Mouse (Mus musculus) liver, adult (tissue): Measurements from ENCODE around the gene Matn3.

Source experiments
- GATA4 ChIP-seq: IDR thresholded peaks from 2 replicates; pipeline ENCODE4 v1.6.1; 2014; ENCODE audit warnings: mild to moderate bottlenecking, low read length; ENCODE audit not compliant: insufficient replicate concordance

The Matn3 gene

GRCm38 (mm10) chr12:8947714-8948464, at the start of gene Matn3:
Matn3 (plus strand) TSS chr12:8947929.
- no peak for TF ChIP-seq GATA4

GRCm38 (mm10) chr12:8898879-8899785, 48.6 kb upstream of the Matn3 start:
- TF ChIP-seq GATA4 = no peak

- TF ChIP-seq GATA4 = no peak
These were observed 47.5 kb upstream of the Matn3 start for GRCm38 (mm10) chr12:8900107-8900698.

GRCm38 (mm10) chr12:8900919-8901663, 46.6 kb upstream of the Matn3 start:
- no peak for TF ChIP-seq GATA4

GRCm38 (mm10) chr12:8901934-8902333, 45.8 kb upstream of the Matn3 start:
- TF ChIP-seq GATA4 = no peak

- TF ChIP-seq GATA4 = no peak
These were observed 45.2 kb upstream of the Matn3 start for GRCm38 (mm10) chr12:8902479-8902878.

GRCm38 (mm10) chr12:8912860-8913685, 34.7 kb upstream of the Matn3 start:
- no peak for TF ChIP-seq GATA4

- TF ChIP-seq GATA4 = no peak
These were observed 33.9 kb upstream of the Matn3 start for GRCm38 (mm10) chr12:8913701-8914340.

GRCm38 (mm10) chr12:8916378-8916777, 31.4 kb upstream of the Matn3 start:
- TF ChIP-seq GATA4 = no peak

- TF ChIP-seq GATA4 = no peak
These were observed 28.5 kb upstream of the Matn3 start for GRCm38 (mm10) chr12:8919231-8919630.

- no peak for TF ChIP-seq GATA4
These were observed 26.7 kb upstream of the Matn3 start for GRCm38 (mm10) chr12:8920996-8921393.

GRCm38 (mm10) chr12:8921394-8922368, 26.0 kb upstream of the Matn3 start, which contains the start of gene Laptm4a:
Laptm4a (plus strand) TSS chr12:8921664.
- TF ChIP-seq GATA4 = peak; percentile 51; the same call in 1 of the 2 replicates
